Mouse (Mus musculus) C2C12 (cell line): Measurements from ENCODE around the gene Clcn3. TPM values are rescaled to one million over a fixed set of nuclear protein-coding genes. Genes with fewer than 3 reads are reported as not detected.

Experiments
- H3K27me3 ChIP-seq: one replicate; pipeline ENCODE4 v1.6.1; 2011; ENCODE audit not compliant: control insufficient read depth, insufficient read depth, insufficient read length
- H3K36me3 ChIP-seq: one replicate; pipeline ENCODE4 v1.6.1; 2011; ENCODE audit not compliant: control insufficient read depth, insufficient read depth
- H3K4me3 ChIP-seq: one replicate; pipeline ENCODE4 v1.5.1; 2011; ENCODE audit warnings: mild to moderate bottlenecking, control low read depth; ENCODE audit not compliant: poor library complexity, insufficient read depth, severe bottlenecking
- H3K79me2 ChIP-seq: one replicate; pipeline ENCODE4 v1.6.1; 2011; ENCODE audit not compliant: control insufficient read depth, insufficient read depth
- H3K79me3 ChIP-seq: one replicate; pipeline ENCODE4 v1.6.1; 2011; ENCODE audit warnings: low read depth, control low read depth
- H3ac ChIP-seq: one replicate; pipeline ENCODE3; 2011; ENCODE audit warnings: low read depth; ENCODE audit not compliant: control insufficient read depth, insufficient read length
- CEBPB ChIP-seq: IDR thresholded peaks from one replicate; pipeline ENCODE4 v1.6.1; 2011; ENCODE audit warnings: low read depth, mild to moderate bottlenecking, control low read depth, moderate library complexity
- CTCF ChIP-seq: IDR thresholded peaks from one replicate; pipeline ENCODE4 v1.5.1; 2011; ENCODE audit not compliant: control insufficient read depth, insufficient read depth, insufficient read length
- FOSL1 ChIP-seq: IDR thresholded peaks from one replicate; pipeline ENCODE4 v1.8.0; 2011; ENCODE audit warnings: mild to moderate bottlenecking, low read length; ENCODE audit not compliant: poor library complexity, insufficient read depth, severe bottlenecking
- MAX ChIP-seq: IDR thresholded peaks from one replicate; pipeline ENCODE4 v1.6.1; 2011; ENCODE audit warnings: mild to moderate bottlenecking, control low read depth
- MYOD1 ChIP-seq: IDR thresholded peaks from one replicate; pipeline ENCODE4 v1.6.1; 2011; ENCODE audit warnings: low read depth; ENCODE audit not compliant: control insufficient read depth, insufficient read length
- MYOG ChIP-seq: IDR thresholded peaks from one replicate; pipeline ENCODE4 v1.6.1; 2011; ENCODE audit not compliant: control insufficient read depth, insufficient read length; ENCODE audit errors: extremely low read depth
- USF1 ChIP-seq: IDR thresholded peaks from one replicate; pipeline ENCODE4 v1.6.1; 2011; ENCODE audit warnings: low read depth, mild to moderate bottlenecking, control low read depth, moderate library complexity
- polyA plus RNA-seq: library from polyadenylated mRNA; unstranded; fragments of >200 nt; fragmentation: generic; extraction: Trizol; gene quantifications from one replicate; pipeline ENCODE4 v1.2.1, GENCODE M21; 2012; ENCODE audit warnings: missing spikeins

The Clcn3 gene
- polyA plus RNA-seq, 1 experiment: 4.4 TPM

GRCm38 (mm10) chr8:60956847-60957246 is 26.3 kb downstream of the Clcn3 start:
- no peaks in the 10 kb centered on the region for H3K36me3 ChIP-seq
- peaks cover 56% of the 10 kb centered on the region for H3K79me2 ChIP-seq
- no peak overlapping the region for H3ac ChIP-seq
- TF ChIP-seq MAX (no peak), MYOG (no peak), FOSL1 (no peak), CEBPB (no peak), CTCF (no peak), USF1 (no peak), MYOD1 (no peak)
- no peak overlapping the region for H3K4me3 ChIP-seq
- H3K79me3 ChIP-seq: peaks cover 31% of the 10 kb centered on the region
- H3K27me3 ChIP-seq: no peaks in the 10 kb centered on the region

GRCm38 (mm10) chr8:60954281-60955014 is 28.7 kb downstream of the Clcn3 start:
- Histone ChIP-seq H3ac (peak overlapping the region; percentile 58), H3K36me3 (no peaks in the 10 kb centered on the region), H3K27me3 (no peaks in the 10 kb centered on the region), H3K4me3 (peak overlapping the region; percentile 36), H3K79me3 (peaks cover 48% of the 10 kb centered on the region), H3K79me2 (peaks cover 80% of the 10 kb centered on the region)
- peak; percentile 12 for TF ChIP-seq MAX
- no peak for TF ChIP-seq CTCF
- peak; percentile 72 for TF ChIP-seq CEBPB

GRCm38 (mm10) chr8:60952803-60953202 is 30.3 kb downstream of the Clcn3 start:
- no peak for TF ChIP-seq MAX
- no peak for TF ChIP-seq CTCF
- no peak for TF ChIP-seq CEBPB
- H3K27me3 ChIP-seq: no peaks in the 10 kb centered on the region
- peaks cover 88% of the 10 kb centered on the region for H3K79me2 ChIP-seq
- H3K36me3 ChIP-seq: no peaks in the 10 kb centered on the region
- no peak overlapping the region for H3K4me3 ChIP-seq
- no peak overlapping the region for H3ac ChIP-seq
- peaks cover 44% of the 10 kb centered on the region for H3K79me3 ChIP-seq

GRCm38 (mm10) chr8:60951757-60952156 is 31.3 kb downstream of the Clcn3 start:
- Histone ChIP-seq H3K27me3 (no peaks in the 10 kb centered on the region), H3K4me3 (no peak overlapping the region), H3ac (no peak overlapping the region), H3K79me3 (peaks cover 44% of the 10 kb centered on the region), H3K36me3 (no peaks in the 10 kb centered on the region), H3K79me2 (peaks cover 88% of the 10 kb centered on the region)
- TF ChIP-seq FOSL1: no peak
- TF ChIP-seq USF1: no peak
- TF ChIP-seq MYOD1: no peak
- TF ChIP-seq MYOG: no peak
- no peak for TF ChIP-seq CEBPB
- TF ChIP-seq MAX: no peak
- no peak for TF ChIP-seq CTCF

- TF ChIP-seq FOSL1 (no peak), CTCF (no peak), MYOG (no peak), MYOD1 (no peak), MAX (no peak), USF1 (no peak), CEBPB (no peak)
- Histone ChIP-seq H3K36me3 (no peaks in the 10 kb centered on the region), H3K4me3 (no peak overlapping the region), H3K27me3 (no peaks in the 10 kb centered on the region), H3ac (no peak overlapping the region), H3K79me2 (peaks cover 86% of the 10 kb centered on the region), H3K79me3 (peaks cover 41% of the 10 kb centered on the region)
These were observed 31.8 kb downstream of the Clcn3 start for GRCm38 (mm10) chr8:60951271-60951670.

GRCm38 (mm10) chr8:60949859-60950258 is 33.2 kb downstream of the Clcn3 start:
- no peaks in the 10 kb centered on the region for H3K27me3 ChIP-seq
- TF ChIP-seq MYOD1: no peak
- TF ChIP-seq MYOG: no peak
- TF ChIP-seq CTCF: no peak
- no peak for TF ChIP-seq CEBPB
- no peak for TF ChIP-seq MAX
- TF ChIP-seq USF1: no peak
- no peak for TF ChIP-seq FOSL1
- H3K79me3 ChIP-seq: peaks cover 39% of the 10 kb centered on the region
- H3K36me3 ChIP-seq: no peaks in the 10 kb centered on the region
- peaks cover 84% of the 10 kb centered on the region for H3K79me2 ChIP-seq
- no peak overlapping the region for H3ac ChIP-seq
- no peak overlapping the region for H3K4me3 ChIP-seq
